Mouse (Mus musculus): Measurements from ENCODE around the gene Olfm1.

DNA sequence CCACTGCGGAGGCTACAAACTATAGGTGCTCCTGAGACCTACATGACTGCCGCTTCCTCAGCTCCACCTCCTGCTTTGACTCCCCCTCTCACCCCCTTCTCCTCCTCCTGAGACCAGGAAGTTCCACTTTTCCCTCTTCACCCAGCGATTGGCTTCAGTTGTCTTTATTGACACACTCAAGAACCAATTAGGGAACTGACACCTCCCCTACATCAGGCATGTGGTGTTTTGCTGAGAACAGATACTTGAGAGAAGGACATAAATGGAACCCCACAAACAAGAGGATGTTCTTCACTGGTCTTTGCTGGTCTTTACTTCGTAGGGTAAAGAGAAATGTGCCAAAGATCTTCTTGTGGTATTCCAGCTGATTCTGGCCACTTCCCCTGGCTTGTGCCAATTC is 46.6 kb upstream of the Olfm1 start:
- TF ChIP-seq CTCF (IDR thresholded peaks at IDR 0.05; ENCODE audit: borderline replicate concordance, control insufficient read depth, extremely low read depth, insufficient read depth, low read length, poor library complexity) (no peak), POLR2A (IDR thresholded peaks at IDR 0.05; ENCODE audit: control insufficient read depth, extremely low read depth, insufficient read depth, low read length, poor library complexity) (no peak)

Measured in thymus, adult 2 months (tissue).